Mouse (Mus musculus): ENCODE results near the gene Gm20683. TPM values are rescaled to one million over a fixed set of nuclear protein-coding genes. Genes with fewer than 3 reads are reported as not detected.
A peak's percentile ranks its signal among the peaks of the same experiment; 100 is the strongest.

The Gm20683 gene
- polyA plus RNA-seq, 1 experiment from 2014 or later = 3.9 TPM

- H3K27me3 ChIP-seq = no peaks in the 10 kb centered on the region
- ATAC-seq (ENCODE audit: low FRiP score) = no peak
- H3K4me1 ChIP-seq = peaks cover 21% of the 10 kb centered on the region
- H3K4me3 ChIP-seq = peak overlapping the region; percentile 68
- H3K27ac ChIP-seq = 0 out of 2 replicates have a peak overlapping the region, but pooled peaks have one; percentile 7
- no peaks in the 10 kb centered on the region for H3K9me3 ChIP-seq (replicated peaks)
- 90% methylated on average over 6 of the region's 6 CpGs for WGBS
- peak overlapping the region; percentile 85; the same call in 1 of the 2 replicates for H3K9ac ChIP-seq
- H3K4me2 ChIP-seq (replicated peaks) = peak overlapping the region; percentile 83
- peaks cover 5% of the 10 kb centered on the region; the same call in 1 of the 2 replicates for H3K36me3 ChIP-seq
These were observed 18.7 kb upstream of the Gm20683 start for GRCm38 (mm10) chr17:25860229-25860628.

DNA sequence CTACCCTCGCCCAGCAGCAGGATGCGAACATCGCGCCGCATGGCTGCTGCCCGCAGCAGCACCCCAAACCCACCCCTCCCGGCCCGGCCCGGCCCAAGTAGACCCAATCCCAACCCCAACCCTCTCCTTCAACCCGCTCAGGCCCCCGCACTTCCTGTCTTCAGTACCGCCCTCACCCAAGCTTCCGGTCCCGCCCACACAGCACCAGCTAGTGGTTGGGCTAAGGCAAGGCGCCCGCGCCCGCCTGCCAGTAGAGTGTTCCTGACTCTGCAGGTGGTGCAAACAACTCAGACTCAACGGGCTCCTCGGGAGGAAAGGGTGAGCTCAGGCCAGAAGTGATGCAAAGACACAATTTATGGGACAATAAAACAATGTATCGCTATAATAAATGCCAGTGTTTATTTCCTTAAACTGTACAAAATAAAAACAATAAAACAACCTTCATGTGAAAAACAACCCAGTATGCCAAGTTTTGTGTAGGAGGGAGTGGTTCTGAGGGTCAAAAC lies 2.9 kb upstream of the Gm20683 start, which contains the start of gene Rhot2:
Gene Rhot2 (minus strand): TSS at position 456 of the 506 bp plus-strand sequence.
- Histone ChIP-seq H3K4me1 (peaks cover 17% of the 10 kb centered on the region), H3K27ac (peak within 1 kb of the TSS; percentile 77), H3K4me3 (peak within 1 kb of the TSS; percentile 86), H3K9ac (peak within 1 kb of the TSS; percentile 88), H3K9me3 (replicated peaks) (no peaks in the 10 kb centered on the region), H3K27me3 (no peaks in the 10 kb centered on the region), H3K36me3 (peaks cover 62% of the 10 kb centered on the region), H3K4me2 (replicated peaks) (peak within 1 kb of the TSS; percentile 88)
- peak; percentile 90 for ATAC-seq (ENCODE audit: low FRiP score)
- under 1% methylated on average over 21 of the region's 21 CpGs for WGBS

GRCm38 (mm10) chr17:25843636-25844395 lies 2.3 kb upstream of the Gm20683 start:
- no peaks in the 10 kb centered on the region for H3K27me3 ChIP-seq

DNA sequence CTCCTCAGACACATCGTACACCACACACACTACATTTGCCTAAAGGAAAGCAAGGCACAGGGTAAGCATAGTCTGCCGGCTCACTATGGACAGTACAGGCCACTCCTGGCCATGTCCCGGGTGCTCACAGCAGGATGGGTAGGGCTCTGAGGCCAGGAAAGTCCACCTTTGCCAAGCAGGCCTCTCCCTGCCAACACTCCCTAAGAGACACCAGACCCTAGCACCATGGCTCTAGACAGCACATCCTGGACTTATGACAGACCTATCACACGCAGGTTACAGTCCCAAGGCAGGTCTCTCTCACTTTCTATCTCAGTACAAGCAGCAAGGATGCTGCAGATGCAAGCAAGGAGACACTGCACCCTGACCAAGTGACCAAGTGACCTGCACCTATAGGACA lies 1.6 kb upstream of the Gm20683 start:
- Histone ChIP-seq H3K27ac (no peak overlapping the region), H3K4me1 (peaks cover 26% of the 10 kb centered on the region), H3K4me3 (peak overlapping the region; percentile 86), H3K9ac (peak overlapping the region; percentile 88), H3K27me3 (no peaks in the 10 kb centered on the region), H3K4me2 (replicated peaks) (peak overlapping the region; percentile 88), H3K36me3 (peaks cover 63% of the 10 kb centered on the region), H3K9me3 (replicated peaks) (no peaks in the 10 kb centered on the region)
- 97% methylated on average over 4 of the region's 4 CpGs for WGBS
- no peak for ATAC-seq (ENCODE audit: low FRiP score)

More at GRCm38 (mm10) chr17:25843636-25844395, 2.3 kb upstream of the Gm20683 start:
- Histone ChIP-seq H3K9ac (peak overlapping the region; percentile 88), H3K4me2 (replicated peaks) (peak overlapping the region; percentile 88), H3K27ac (peak overlapping the region; percentile 77), H3K4me1 (peaks cover 20% of the 10 kb centered on the region), H3K4me3 (peak overlapping the region; percentile 86), H3K36me3 (peaks cover 65% of the 10 kb centered on the region), H3K9me3 (replicated peaks) (no peaks in the 10 kb centered on the region)
- no peak; the same call in 1 of the 2 replicates for ATAC-seq (ENCODE audit: low FRiP score)
- 5% methylated on average over 38 of the region's 38 CpGs for WGBS

- Histone ChIP-seq H3K4me3 (no peak overlapping the region), H3K36me3 (peaks cover 59% of the 10 kb centered on the region), H3K4me2 (replicated peaks) (no peak overlapping the region), H3K27me3 (no peaks in the 10 kb centered on the region), H3K4me1 (peaks cover 32% of the 10 kb centered on the region), H3K9me3 (replicated peaks) (no peaks in the 10 kb centered on the region), H3K27ac (no peak overlapping the region), H3K9ac (no peak overlapping the region)
- ATAC-seq (ENCODE audit: low FRiP score) = no peak
- 83% methylated on average over 3 of the region's 3 CpGs for WGBS
These were observed 946 bp upstream of the Gm20683 start for GRCm38 (mm10) chr17:25842509-25842908.

DNA sequence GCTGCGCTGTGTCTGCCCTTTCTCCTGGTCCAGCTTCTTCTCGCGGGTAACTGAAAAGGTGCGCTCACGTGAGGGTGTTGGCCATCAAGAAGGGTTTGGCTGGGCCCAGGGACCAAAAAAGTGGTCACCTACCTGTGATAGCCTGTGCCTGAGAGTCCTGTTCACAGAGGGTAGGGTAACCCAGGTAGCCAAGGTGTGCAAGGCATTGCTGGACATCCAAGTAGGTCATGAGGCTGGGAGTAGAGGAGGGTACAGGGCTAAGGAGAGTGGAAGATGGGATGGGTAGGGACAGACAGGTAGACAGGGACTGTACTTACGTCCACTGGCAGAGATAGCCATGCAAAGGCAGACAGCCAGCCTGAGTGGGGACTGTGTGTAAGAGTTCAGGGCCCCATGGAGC lies 1.0 kb downstream of the Gm20683 start:
- Histone ChIP-seq H3K27me3 (no peaks in the 10 kb centered on the region), H3K4me3 (no peak overlapping the region), H3K9ac (no peak overlapping the region), H3K36me3 (peaks cover 48% of the 10 kb centered on the region), H3K27ac (no peak overlapping the region), H3K9me3 (replicated peaks) (no peaks in the 10 kb centered on the region), H3K4me2 (replicated peaks) (no peak overlapping the region), H3K4me1 (peaks cover 51% of the 10 kb centered on the region)
- WGBS = 96% methylated on average over 6 of the region's 6 CpGs
- ATAC-seq (ENCODE audit: low FRiP score) = no peak

DNA sequence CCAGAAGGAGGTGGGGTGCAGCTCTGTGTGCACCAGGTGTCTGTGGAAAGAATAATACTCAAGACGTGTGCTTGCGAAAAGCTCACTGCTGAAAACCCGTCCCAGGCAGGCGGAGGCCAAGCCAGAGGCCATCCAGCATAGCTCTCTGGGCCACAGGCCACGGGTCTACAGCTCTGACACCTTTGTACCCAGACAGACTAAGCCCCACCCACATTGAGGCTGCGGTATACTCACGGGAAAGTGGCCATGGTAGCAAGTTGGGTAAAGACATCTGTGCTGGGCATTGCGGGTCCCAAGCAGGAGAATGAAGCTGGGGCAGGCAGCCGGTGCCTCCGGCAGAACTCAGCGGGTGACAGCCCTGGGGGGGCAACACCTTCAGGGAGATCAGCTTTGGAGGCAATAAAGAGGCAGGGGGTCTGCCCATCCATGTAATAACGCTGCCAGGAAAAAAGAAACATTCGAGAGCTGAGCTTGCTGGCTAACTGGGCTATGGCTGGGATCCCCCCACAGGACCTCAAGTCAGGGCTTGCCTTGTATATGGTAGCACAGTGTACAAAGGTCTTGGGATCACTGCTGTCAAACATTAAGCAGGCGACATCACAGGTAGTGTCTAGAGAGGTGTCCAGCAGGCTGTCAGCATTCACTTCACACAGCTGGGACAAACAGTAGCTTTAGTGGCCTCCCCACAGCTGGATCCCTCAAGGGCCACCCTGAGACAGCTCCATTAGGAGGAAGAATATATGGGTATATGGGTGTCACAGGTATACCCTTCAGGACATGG lies 1.9 kb downstream of the Gm20683 start:
- Histone ChIP-seq H3K4me1 (peaks cover 55% of the 10 kb centered on the region), H3K36me3 (peaks cover 51% of the 10 kb centered on the region), H3K9me3 (replicated peaks) (no peaks in the 10 kb centered on the region), H3K27me3 (no peaks in the 10 kb centered on the region), H3K9ac (no peak overlapping the region), H3K4me3 (no peak overlapping the region), H3K27ac (peak overlapping the region; percentile 13; the same call in 1 of the 2 replicates), H3K4me2 (replicated peaks) (no peak overlapping the region)
- no peak for ATAC-seq (ENCODE audit: low FRiP score)
- WGBS = 84% methylated on average over 14 of the region's 14 CpGs

GRCm38 (mm10) chr17:25838904-25839303 lies 2.7 kb downstream of the Gm20683 start:
- H3K27ac ChIP-seq = peak overlapping the region; percentile 13; the same call in 1 of the 2 replicates
- H3K9me3 ChIP-seq (replicated peaks) = no peaks in the 10 kb centered on the region
- H3K27me3 ChIP-seq = no peaks in the 10 kb centered on the region
- no peak overlapping the region for H3K4me2 ChIP-seq (replicated peaks)
- WGBS = 82% methylated on average over 4 of the region's 4 CpGs
- 0 out of 2 replicates have a peak overlapping the region, but pooled peaks have one; percentile 13 for H3K9ac ChIP-seq
- ATAC-seq (ENCODE audit: low FRiP score) = no peak
- peaks cover 60% of the 10 kb centered on the region for H3K4me1 ChIP-seq
- no peak overlapping the region for H3K4me3 ChIP-seq
- peaks cover 51% of the 10 kb centered on the region for H3K36me3 ChIP-seq

DNA sequence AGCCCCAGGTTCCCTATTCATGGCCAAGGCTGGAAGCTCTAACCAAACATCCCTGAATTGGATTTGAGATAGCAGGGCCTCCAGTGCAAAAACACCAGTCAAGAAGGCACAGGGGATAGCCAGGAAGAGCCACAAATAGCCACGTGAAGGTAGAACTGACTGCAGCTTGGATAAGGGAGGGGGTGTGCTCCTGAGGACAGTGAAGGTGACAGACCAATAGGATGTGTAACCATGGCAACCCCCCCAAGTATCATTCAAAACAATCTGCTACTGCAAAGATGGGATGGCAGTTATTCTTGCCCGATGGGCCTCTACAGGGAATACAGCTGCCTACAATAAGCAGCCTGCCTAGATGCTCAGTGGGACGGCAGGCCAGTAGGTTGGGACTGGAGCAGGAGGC lies 4.0 kb downstream of the Gm20683 start:
- WGBS = 24% methylated on average over 3 of the region's 3 CpGs
- Histone ChIP-seq H3K9ac (peak overlapping the region; percentile 80), H3K4me1 (peaks cover 55% of the 10 kb centered on the region), H3K4me3 (peak overlapping the region; percentile 41), H3K4me2 (replicated peaks) (peak overlapping the region; percentile 82), H3K36me3 (peaks cover 50% of the 10 kb centered on the region), H3K27ac (peak overlapping the region; percentile 86), H3K9me3 (replicated peaks) (no peaks in the 10 kb centered on the region), H3K27me3 (no peaks in the 10 kb centered on the region)
- ATAC-seq (ENCODE audit: low FRiP score) = no peak

DNA sequence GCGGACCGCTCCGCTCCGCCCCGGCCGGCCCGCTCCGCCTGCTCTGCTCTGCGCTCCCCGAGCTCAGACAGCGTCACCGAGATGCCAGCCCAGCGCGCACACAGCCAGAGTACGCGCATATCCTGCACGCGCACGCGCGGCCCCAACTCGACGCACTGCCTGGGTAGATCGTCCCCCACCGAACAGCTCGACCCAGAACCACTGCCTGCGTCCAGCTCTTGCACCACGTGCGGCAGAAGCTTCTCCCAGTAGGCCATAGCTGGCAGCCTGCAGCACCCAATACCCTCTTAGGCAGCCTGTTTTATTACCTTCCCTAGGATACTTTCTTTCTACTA lies 4.5 kb downstream of the Gm20683 start, which contains the start of gene Rhbdl1:
Gene Rhbdl1 (minus strand): TSS at position 220 of the 335 bp plus-strand sequence.
- peak within 1 kb of the TSS; percentile 41 for H3K4me3 ChIP-seq
- H3K4me1 ChIP-seq = peaks cover 57% of the 10 kb centered on the region
- ATAC-seq (ENCODE audit: low FRiP score) = peak; percentile 21; the same call in 1 of the 2 replicates
- no peaks in the 10 kb centered on the region for H3K9me3 ChIP-seq (replicated peaks)
- H3K4me2 ChIP-seq (replicated peaks) = peak within 1 kb of the TSS; percentile 82
- H3K36me3 ChIP-seq = peaks cover 45% of the 10 kb centered on the region
- WGBS = 2% methylated on average over 27 of the region's 29 CpGs
- peak within 1 kb of the TSS; percentile 80 for H3K9ac ChIP-seq
- no peaks in the 10 kb centered on the region for H3K27me3 ChIP-seq
- H3K27ac ChIP-seq = peak within 1 kb of the TSS; percentile 86

DNA sequence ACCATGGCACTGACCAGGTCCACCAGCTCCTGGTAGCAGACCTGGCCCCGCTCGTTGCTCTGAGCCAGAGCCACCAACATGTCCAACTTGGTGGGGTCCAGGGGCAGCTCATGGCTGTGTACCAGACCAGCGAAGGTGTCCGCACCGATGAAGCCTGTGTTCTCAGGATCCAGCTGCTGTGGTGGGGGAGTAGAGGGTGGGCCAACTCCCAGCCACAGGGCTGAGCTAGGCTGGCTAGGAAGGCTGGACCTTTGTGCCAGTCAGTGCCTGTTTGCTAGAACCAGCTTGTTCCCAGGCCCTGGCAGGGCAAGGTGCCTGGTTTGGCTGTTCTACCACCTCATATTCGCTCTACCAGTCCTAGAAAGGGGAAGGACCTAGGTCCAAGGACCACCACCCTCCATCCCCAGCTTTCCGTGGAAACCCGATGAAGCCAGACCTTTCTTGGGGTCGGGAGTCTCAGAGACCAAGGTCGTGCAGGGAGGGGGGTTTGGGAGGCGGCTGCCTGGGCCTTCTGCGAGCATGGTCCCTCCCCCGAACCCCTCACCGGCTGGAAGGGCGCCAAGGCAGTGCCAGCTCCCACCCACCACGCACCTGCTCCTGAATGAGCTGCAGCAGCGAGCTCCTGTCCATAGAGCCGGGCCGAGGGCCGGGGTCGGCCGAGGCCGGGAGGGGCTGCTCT lies 5.0 kb downstream of the Gm20683 start:
- H3K4me2 ChIP-seq (replicated peaks) = peak overlapping the region; percentile 82
- H3K9ac ChIP-seq = peak overlapping the region; percentile 80
- no peaks in the 10 kb centered on the region for H3K9me3 ChIP-seq (replicated peaks)
- peaks cover 62% of the 10 kb centered on the region for H3K4me1 ChIP-seq
- WGBS = 25% methylated on average over 22 of the region's 23 CpGs
- H3K27me3 ChIP-seq = no peaks in the 10 kb centered on the region
- peaks cover 42% of the 10 kb centered on the region for H3K36me3 ChIP-seq
- H3K27ac ChIP-seq = peak overlapping the region; percentile 86
- peak overlapping the region; percentile 41 for H3K4me3 ChIP-seq
- no peak for ATAC-seq (ENCODE audit: low FRiP score)

Data from hindbrain, embryonic 12.5 days (tissue).